Mouse (Mus musculus) thymus, postnatal 25 days (tissue): Measurements from ENCODE around the gene Mta3.
A peak's percentile ranks its signal among the peaks of the same experiment; 100 is the strongest.

ENCODE experiments used
- DNase-seq: peaks from one replicate; pipeline ENCODE4 v3.0.0; 2022

Gene Mta3

DNA sequence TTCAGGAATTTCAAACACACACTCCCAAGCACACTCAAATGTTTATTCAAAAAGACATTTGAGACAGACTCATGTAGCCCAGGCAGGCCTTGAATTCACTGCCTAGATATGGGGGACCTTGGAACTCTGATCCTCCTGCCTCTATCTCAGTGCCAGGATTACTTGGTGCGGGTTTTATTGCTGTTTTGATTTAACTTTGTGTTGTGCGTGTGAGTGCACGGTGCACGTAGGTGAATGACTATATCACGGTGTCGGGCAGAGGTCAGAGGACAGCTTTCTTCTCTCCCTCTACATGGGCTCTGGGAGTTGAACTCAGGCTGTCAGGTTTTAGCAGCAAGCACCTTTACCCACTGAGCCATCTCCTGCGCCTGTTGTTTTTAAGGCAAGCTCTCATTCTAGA lies 61.1 kb downstream of the Mta3 start:
- no peak for DNase-seq

DNA sequence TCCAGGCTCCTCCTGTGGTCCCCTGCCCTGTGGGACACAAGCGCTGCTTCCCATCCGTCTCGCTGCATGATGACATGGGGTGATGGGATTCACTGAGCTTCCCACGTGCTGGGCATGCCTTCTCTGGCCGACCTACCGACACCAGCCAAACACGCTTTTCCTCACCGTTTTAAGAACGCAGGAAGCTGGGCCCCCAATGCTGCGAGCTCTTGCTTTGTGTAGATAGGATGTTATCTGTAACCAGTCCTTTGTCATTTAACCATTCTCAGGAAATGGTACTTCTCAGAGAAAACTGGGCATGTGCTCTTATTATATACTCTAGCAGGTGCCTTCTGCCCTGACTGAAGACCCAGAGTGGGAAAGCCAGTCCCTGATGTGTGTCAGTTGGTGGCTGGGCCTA lies 62.3 kb downstream of the Mta3 start:
- DNase-seq, result peak; percentile 21

DNA sequence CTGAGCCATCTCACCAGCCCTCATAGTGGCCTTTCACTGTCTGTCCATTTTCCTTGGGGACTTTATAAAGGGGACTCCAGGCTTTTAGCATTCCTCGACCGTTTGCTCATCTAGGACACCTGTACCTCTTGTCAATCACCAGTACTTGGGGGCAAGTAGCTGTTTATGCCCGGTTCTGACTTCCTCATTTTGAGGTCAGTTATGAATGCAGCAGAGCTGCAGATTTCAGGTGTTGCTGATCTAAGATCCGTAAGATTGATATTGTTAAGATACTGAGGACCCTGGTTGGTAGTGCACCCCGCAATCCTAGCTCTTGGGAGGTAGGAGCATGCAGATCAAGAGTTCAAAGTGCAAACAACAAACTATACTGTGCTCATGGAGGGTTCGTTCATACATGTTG lies 64.4 kb downstream of the Mta3 start:
- DNase-seq, result peak; percentile 7

DNA sequence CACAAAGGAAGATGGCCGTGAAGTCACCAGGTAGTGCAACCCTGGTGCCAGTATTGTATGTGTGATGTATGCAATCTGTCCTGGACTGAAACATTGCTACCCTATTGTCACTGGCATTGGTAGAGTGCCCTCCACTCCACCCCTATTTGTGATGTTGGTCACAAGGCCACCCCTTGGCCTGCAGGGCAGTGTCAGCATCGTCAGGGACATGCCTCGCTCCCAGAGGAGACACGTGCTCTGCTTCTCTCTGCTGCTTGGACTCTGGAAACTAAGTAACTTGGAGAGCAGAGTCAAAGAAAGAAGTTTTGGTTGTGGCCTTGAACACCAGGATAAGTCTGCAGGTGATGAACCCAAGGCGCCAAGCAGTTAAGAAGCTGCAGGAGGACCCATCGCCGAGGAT lies 65.0 kb downstream of the Mta3 start:
- peak; percentile 18 for DNase-seq

DNA sequence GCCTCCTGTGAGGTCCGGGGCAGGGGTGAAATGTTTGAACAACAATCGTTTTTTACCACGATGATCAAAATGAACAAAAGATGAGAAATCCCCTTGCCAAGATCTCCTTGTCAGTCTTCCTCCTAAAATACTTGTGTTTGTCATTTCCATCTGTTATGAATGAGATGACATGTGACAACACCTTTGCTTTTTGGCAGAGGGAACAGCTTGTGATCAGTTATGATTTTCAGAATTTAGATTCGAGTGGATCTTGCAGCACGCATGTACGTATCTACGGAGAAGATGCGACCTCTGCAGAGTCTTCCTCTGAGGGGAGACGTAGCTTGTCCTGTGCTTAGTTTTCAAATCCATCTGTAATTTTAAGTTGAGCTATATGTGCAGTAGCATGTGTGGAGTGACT lies 66.1 kb downstream of the Mta3 start:
- DNase-seq, result no peak

DNA sequence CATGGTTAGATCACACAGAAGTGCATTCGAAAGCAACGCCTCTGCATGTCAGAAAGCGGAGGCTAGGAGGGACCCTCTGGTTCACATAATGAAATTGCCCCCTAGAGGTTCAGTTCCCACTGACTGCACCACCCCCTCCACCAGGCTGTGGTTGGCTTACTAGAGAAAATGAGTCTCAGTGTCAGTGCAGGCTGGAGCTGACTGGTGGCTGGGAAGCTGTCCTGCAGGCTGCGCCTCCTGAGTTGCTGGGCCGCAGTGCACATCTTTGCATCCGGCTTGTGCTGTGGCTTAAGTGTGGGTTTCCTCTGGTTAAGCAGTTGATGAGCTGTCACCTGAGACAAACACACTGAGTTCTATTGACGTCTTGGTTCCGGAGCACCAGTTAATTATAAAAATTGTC lies 66.7 kb downstream of the Mta3 start:
- DNase-seq, result peak; percentile 80

DNA sequence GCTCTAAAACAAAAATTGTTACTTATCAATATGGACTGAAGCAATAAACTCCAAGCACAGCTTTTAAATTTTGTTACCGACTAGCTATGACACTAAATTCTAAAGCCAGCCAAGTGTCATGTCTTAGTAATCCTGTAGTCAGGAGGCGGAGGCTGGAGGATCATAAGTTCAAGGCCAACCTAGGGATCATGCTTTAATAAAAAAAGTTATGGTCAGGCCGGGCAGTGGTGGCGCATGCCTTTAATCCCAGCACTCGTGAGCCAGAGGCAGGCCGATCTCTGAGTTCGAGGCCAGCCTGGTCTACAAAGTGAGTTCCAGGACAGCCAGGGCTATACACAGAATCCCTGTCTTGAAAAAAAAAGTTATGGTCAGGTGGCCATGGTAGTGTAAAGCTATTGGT lies 71.0 kb downstream of the Mta3 start:
- no peak for DNase-seq

DNA sequence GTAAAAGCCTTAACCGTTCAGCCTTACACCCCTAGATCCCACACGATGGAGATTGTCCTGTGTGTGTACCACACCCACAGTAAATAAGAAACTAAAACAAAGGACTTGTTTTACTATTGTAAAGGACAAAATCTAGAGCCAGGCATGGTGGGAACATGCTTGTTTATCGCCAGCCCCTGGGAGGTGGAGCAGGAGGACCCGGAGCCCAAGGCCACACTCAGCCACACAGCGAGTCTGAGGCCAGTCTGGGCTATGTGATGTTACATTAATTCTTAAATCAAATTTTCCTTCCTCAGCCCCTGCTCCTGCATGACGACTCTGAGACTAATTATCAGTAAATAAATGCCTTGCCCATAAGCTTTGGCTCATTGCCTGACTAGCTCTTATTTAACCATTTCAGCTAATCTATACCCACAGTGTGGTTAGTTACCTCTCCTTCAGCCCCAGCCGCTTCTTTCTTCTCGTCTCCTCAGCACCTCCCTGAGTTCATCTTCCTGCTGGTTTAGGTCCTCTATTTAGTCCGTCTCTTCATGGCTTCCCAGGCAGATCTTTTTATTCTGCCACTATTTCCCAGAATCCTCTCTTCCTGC lies 71.6 kb downstream of the Mta3 start:
- DNase-seq, result peak; percentile 11

DNA sequence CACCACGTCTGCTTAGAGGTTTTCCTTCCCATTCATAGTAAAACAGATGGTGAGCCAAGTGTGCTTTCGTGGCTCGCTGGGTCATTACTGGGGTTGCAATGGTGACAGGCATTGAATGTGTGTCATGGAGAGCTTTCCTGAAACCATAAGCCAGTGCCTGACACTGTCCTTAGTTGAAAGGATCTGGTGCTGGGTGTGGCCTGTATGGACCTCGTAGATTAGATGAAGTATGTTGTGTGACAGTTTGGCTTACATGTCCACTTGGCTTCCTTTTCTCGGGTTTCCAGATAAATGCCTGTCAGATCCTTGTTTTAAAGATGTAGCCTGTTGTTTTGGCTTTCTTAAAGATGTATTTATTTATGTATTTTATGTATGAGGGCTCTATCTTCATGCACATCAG lies 74.3 kb downstream of the Mta3 start:
- no peak for DNase-seq

DNA sequence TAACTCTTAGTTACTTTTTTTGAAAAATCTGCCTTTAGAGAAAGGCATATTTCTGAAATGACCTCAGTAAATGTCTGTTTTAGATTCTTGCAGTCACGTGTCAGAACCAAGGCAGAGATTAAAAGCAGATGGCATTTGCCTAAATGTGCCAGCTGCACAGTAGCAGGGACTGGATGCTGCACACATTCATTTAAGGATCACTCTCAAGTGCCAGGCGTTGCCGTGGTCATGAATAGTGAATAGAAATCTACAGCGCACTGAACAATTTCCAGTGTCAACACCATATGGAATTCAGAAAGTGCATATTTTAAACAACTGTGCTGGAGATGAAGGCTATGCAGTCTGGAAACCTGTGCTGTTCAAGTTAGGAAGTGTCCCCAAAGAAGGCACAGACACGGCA lies 76.8 kb downstream of the Mta3 start:
- DNase-seq, result no peak

DNA sequence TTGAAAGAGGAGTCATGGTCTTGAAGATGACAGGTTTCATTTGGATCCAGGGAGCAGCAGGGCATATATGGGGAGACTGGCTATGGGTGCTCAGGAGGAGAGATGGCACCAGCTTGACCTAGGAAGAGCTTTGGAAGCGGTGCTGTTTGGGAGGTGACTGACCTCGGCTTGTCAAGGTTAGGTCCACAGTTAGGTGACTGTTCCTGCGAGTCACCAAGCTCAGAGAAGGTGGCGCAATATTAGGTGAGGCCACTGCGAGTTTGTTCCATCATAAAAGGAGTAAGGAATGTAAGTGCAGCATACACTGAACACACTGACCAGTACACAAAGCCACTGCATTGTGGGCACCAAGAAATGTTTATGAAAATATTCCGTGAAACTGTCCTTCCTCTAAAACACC lies 80.5 kb downstream of the Mta3 start:
- DNase-seq, result no peak

DNA sequence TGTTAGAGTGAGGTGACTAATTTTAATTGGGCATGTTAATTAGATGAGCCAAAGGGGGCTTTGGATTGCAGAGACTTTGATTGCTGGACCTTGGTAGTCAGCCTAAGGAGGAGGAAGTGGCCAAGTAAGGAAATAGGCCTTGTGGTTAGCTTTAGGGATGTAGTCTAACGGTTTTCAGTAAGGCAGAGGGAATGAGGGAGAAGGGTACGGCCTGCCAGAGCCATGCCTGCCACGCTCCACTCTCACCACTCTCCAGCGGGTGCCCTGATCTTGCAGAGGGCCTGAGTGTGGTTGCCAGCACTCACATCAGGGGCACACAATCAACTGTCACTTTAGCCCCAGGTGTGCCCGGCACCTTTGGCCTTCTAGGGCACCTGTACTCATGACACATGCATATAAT lies 84.2 kb downstream of the Mta3 start:
- DNase-seq, result no peak

DNA sequence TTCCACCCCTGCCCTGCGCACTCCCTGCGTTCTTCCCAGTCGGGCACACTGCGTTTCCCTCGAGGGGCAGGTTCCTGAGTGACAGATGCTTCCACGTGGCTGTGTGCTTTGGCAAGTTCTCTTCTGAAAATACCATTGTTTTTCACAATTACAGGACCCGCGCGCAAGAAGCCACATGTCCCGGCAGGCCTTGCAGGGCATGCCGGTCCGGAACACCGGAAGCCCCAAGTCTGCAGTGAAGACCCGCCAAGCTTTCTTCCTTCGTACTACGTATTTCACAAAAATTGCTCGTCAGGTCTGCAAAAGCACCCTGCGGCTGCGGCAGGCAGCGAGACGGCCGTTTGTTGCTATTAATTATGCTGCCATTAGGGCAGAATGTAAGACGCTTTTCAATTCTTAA lies 86.4 kb downstream of the Mta3 start:
- no peak for DNase-seq

DNA sequence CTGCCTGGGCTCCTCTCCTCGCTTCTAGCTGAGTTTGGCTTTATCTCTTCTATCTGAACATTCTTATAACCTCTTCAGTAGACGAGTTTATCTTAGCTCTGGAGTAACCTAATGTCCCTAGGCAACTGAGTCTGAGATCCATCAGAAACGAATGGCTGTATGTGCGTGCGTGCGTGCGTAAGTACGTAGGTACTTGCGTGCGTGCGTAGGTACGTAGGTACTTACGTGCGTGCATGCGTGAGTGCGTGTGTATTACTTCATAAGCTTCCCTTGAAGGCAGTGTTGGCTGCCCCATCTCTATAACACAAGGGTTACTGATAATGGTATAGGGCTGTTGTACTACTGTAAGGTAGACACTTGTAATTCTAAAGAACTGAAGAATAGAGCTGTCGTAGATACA lies 89.2 kb downstream of the Mta3 start:
- no peak for DNase-seq

DNA sequence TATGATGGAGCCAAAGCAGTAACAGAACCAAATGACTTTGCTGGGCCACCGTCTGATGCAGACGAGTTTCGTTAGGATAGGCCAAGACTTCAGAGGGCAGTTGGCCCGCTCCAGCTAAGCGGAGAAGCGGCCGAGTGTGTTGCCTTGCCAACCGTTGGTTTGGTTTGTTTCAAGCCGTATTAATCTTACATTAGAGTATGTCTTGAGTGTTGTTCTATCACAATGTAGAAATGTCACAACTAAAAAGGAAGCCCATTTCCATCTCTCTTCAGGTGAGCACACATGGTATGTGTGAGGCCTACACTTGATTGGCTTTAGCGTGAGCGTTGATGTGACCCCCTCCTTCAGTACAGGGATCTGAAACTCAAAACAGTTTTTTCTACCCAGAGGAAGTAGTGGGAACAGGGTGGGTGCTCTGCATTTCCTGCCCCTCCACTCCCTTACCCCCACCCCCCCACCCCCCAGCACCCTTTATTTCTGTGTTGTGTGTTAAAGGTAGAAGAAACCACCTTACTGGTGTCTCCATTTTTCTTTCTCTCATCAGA lies 93.6 kb downstream of the Mta3 start:
- no peak for DNase-seq

DNA sequence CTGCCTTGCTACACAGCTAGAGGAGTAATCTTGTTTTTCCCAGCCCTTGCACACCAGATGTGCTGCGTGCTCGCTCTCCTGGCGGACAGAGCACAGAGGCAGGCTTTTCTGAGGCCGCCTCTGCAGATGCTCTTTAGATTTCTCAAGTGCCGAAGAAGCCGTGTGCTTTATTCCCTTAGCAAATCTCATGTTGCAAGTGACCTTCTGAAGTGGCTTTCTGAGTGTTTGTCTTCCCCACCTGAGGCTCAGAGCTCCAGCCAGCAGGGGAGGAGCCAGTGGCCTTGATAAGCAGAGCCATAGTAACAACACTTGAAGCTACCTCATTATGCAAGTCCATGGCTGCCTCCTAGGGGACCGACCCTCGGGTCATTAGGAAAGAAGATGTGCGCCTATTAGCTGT lies 98.0 kb downstream of the Mta3 start:
- no peak for DNase-seq

DNA sequence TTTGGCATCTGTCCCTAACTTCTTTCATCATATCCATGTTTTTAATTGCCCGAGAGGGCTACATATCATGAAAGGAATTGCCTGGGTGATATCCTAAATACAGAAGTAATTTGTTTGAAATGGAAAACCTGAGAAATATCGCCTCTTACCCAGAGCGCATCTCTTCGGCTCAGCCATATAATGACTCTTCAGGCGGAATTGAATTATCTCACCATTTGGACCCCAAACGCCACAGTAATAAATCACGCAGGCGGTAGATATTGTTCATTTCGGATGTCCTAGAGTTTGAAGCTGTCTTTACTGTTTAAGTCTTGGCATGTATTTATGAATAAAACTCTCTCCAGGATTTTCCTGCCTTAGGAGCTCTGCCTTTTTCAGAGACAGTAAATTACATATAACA lies 99.1 kb downstream of the Mta3 start:
- DNase-seq, result no peak

DNA sequence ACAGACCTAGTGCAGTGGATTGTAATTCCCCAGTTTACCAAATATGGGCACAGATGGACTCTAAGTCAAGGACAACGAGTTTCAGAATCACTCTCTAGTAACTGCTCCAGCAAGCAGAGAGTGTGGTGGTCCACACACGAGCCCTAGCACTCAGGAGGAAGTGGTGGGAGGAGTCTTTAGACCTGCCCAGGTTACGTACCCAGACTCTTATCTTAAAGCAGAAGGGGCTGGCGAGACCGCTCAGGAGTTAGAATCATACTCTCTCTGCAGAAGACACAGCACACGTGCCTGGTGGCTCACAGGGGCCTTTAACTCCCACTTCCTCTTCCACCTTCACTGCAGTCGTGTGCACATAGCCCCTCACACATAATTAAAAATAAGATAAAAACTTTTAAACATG lies 101.4 kb downstream of the Mta3 start:
- peak; percentile 37 for DNase-seq

DNA sequence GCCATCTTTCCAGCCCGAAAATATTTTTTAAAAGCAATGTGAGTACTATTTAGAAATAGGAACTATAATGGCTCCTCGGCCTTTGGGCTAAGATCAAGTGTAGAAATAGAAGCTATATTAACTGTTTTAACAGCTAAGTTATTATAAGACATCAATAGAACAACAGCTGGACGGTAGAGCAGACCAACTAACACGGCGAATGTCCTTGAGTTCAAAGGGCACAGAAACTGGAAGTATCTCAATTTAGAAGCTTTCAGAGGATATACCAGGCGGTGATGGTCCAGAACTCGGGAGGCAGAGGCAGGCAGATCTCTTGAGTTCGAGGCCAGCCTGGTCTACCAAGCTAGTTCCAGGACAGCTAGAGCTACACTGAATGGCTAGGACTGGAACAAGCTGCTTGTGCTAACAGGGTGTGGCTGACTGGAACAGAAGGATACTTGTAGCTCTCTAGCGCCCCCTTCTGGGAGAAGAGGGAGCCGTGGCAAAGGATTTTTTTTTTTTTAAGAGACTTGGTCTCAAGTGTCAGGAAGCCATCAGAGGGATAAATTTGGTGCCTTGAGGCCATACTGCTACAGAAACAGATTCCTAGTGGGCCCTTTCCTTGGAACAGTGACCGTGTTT lies 101.9 kb downstream of the Mta3 start:
- peak; percentile 76 for DNase-seq

DNA sequence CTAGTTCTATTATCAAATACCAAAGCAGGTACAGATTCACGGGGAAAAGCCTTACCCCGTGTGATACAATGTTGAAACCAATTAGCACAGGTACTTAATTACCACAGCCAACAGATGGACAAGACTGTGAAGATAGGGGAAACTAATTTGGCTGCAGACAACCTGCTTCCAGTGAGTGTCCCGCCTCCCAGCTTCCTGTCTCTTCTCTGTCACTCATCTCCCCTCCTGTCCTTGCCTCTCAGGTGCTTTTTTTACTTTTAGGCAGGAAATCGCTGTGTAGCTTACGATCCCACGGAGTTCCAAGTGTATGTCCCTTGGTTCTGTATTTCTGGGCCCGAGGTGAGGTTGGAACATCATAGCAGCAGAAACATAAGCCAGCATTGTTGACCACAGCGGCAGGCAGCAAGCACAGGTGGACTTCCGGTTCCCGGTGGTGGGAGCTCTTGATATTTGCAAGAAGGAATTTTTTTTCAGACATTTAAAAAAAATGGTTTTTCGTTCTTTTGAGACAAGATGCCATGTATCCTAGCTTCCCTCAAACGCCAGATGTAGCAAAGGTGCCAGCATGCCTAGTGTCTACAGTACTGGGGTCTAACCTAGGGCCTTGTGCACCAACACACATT lies 102.6 kb downstream of the Mta3 start:
- DNase-seq, result no peak

DNA sequence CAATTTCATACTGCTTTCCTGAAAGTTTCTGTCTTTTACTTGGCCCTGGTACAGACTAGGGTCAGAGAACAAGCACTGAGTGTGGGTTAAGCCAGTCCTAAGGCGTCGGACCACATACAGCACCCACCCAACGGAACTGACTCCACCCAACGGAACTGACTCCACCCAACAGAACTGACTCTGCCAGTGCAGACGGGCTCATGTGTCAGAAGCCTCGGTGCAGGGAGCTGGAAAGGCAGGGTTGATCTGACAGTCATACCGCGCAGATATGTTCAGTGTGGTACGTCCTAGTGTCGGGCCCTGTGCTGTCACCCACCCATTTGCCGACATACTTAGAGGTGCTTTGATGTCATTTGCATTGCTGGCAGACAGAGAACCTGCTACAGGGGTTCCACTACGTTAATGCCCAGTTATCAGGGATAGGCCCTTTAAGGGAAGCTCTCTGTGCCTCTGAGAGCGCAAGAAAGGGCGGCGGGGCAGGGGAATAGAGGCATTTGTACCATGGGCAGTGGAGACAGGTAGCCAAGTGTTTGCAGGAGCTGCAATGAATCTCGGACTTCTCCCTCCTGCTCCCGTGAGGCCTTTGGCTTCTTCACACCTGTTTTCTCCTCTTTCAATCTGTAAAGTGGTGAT lies 103.3 kb downstream of the Mta3 start:
- DNase-seq, result no peak

DNA sequence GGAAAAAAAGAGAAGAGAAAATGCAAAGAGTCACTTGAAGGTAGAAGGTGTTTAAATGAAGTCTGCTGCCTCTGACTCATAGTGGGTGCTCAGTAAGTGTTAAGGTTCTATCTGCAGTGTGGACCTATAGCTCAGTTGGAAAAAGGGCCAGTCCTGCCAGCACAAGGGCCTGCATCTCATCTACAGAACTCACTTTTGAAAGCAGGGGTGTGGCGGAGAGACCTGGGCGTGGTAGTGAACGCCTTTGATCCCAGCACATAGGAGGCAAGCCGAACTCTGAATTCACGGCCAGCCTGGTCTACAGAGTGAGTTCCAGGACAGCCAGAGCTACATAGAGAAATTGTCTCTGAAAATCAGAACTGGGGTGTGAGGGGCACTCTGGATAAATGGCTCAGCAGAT lies 104.3 kb downstream of the Mta3 start:
- DNase-seq, result no peak

DNA sequence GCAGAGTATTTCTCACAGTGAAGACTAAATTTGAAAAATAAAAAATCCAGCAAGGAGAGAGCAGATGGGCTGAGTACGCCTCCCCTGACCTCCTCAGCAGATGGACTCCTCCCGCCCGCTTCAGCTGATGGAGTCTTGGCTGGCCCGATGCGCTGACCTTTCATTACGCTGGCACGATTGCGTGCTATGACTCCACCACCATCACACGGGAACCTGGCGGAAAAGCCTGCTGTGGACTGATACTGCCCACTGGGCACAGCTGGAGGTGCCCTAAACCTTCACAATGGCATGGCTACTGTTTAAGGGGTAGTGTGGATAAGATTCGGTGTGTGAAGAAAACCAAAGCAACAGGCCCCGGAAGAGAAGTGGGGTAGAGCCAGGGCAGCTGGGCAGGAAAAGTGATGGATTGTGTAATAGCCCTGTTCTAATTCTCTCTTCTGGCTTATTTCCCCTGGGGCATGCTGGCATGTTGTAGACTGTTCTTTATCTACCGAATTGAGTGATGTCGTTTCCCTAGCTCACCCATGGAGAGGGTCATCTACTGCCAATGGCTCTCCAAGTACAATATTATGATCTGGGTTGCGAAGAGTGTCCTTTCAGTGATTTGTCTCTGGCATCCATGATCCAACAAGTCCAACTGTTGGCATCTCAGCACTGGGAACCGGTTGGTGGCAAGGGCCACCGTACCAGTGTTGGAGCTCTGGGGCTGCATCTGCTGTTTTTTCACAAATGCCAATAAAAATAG lies 106.4 kb downstream of the Mta3 start:
- no peak for DNase-seq
